Mouse (Mus musculus): Measurements from ENCODE around the gene Ppm1m.

- no peak for TF ChIP-seq CTCF (IDR thresholded peaks at IDR 0.05; ENCODE audit: low read depth)
- peak; percentile 36; the same call in 1 of the 2 replicates for TF ChIP-seq EP300 (IDR thresholded peaks at IDR 0.05; ENCODE audit: low read depth)
Measured at GRCm38 (mm10) chr9:106227790-106228429, 28.4 kb upstream of the Ppm1m start.

Data from liver, postnatal 0 days (tissue).